Mouse (Mus musculus) large intestine, adult 2 months (tissue): ENCODE data around the gene Atp11b. TPM values are rescaled to one million over a fixed set of nuclear protein-coding genes. Genes with fewer than 3 reads are reported as not detected.
A peak's percentile ranks its signal among the peaks of the same experiment; 100 is the strongest.

Experiments
- DNase-seq: peaks from one replicate; pipeline ENCODE4 v3.0.0-alpha.2; 2012; ENCODE audit warnings: low read depth, low spot score
- WGBS: fragments of 180-500 bp; shearing (Covaris S2); methylation state at CpG from one replicate; pipeline ENCODE4 v1.1.7; 2018; 5-methylcytosine and 5-hydroxymethylcytosine counted together
- polyA plus RNA-seq: library from polyadenylated mRNA; depleted of rRNA; stranded (reverse); fragments of >200 nt; gene quantifications from 2 replicates; pipeline ENCODE4 v1.2.3, GENCODE M21; 2012; rRNA removed

Atp11b gene
- 54.6 and 66.6 TPM in 2 replicates for polyA plus RNA-seq

GRCm38 (mm10) chr3:35753825-35754767 is at the start of gene Atp11b:
TSS of gene Atp11b (plus strand) at chr3:35754106.
- under 1% methylated on average over 101 of the region's 114 CpGs for WGBS
- peak; percentile 70 for DNase-seq

- 63% methylated on average over 4 of the region's 4 CpGs for WGBS
- DNase-seq = no peak
Measured at GRCm38 (mm10) chr3:35704328-35704613, 49.6 kb upstream of the Atp11b start.

GRCm38 (mm10) chr3:35719531-35720205 is 34.2 kb upstream of the Atp11b start:
- 50% methylated on average over 8 of the region's 8 CpGs for whole genome bisulfite sequencing

GRCm38 (mm10) chr3:35720801-35721200 is 33.1 kb upstream of the Atp11b start:
- WGBS = 19% methylated on average over 3 of the region's 3 CpGs
- peak; percentile 95 for DNase-seq

More at GRCm38 (mm10) chr3:35719531-35720205, 34.2 kb upstream of the Atp11b start:
- no peak for DNase-seq

GRCm38 (mm10) chr3:35721818-35722446 is 32.0 kb upstream of the Atp11b start:
- DNase-seq = no peak
- WGBS = 43% methylated on average over 4 of the region's 4 CpGs

GRCm38 (mm10) chr3:35722811-35723210 is 31.1 kb upstream of the Atp11b start:
- no peak for DNase-seq
- WGBS = 80% methylated on average over 7 of the region's 7 CpGs

- WGBS = 35% methylated on average over 9 of the region's 9 CpGs
- DNase-seq = no peak
Measured at GRCm38 (mm10) chr3:35723586-35724322, 30.2 kb upstream of the Atp11b start.

- 47% methylated on average over 7 of the region's 7 CpGs for WGBS
Measured at GRCm38 (mm10) chr3:35725096-35725495, 28.8 kb upstream of the Atp11b start.

GRCm38 (mm10) chr3:35726936-35727335 is 27.0 kb upstream of the Atp11b start:
- 33% methylated on average over 1 of the region's 1 CpGs for WGBS

More at GRCm38 (mm10) chr3:35725096-35725495, 28.8 kb upstream of the Atp11b start:
- no peak for DNase-seq

GRCm38 (mm10) chr3:35729490-35729889 is 24.4 kb upstream of the Atp11b start:
- no peak for DNase-seq
- 24% methylated on average over 6 of the region's 6 CpGs for WGBS

More at GRCm38 (mm10) chr3:35726936-35727335, 27.0 kb upstream of the Atp11b start:
- DNase-seq = no peak

- DNase-seq = no peak
Measured at GRCm38 (mm10) chr3:35731981-35732777, 21.7 kb upstream of the Atp11b start.

GRCm38 (mm10) chr3:35732778-35733147 is 21.1 kb upstream of the Atp11b start:
- no peak for DNase-seq

More at GRCm38 (mm10) chr3:35731981-35732777, 21.7 kb upstream of the Atp11b start:
- 76% methylated on average over 10 of the region's 10 CpGs for WGBS

GRCm38 (mm10) chr3:35734509-35734908 is 19.4 kb upstream of the Atp11b start:
- DNase-seq = no peak
- 86% methylated on average over 4 of the region's 4 CpGs for WGBS

- DNase-seq = no peak
- 87% methylated on average over 3 of the region's 3 CpGs for WGBS
Measured at GRCm38 (mm10) chr3:35738071-35738470, 15.8 kb upstream of the Atp11b start.

GRCm38 (mm10) chr3:35745010-35745409 is 8.9 kb upstream of the Atp11b start:
- no peak for DNase-seq
- WGBS = 19% methylated on average over 4 of the region's 4 CpGs

- no peak for DNase-seq
- WGBS = 18% methylated on average over 9 of the region's 9 CpGs
Measured at GRCm38 (mm10) chr3:35746840-35747456, 7.0 kb upstream of the Atp11b start.

- DNase-seq = no peak
- 63% methylated on average over 5 of the region's 5 CpGs for WGBS
Measured at GRCm38 (mm10) chr3:35750286-35750685, 3.6 kb upstream of the Atp11b start.

GRCm38 (mm10) chr3:35751724-35752123 is 2.2 kb upstream of the Atp11b start:
- WGBS = 82% methylated on average over 2 of the region's 2 CpGs
- DNase-seq = no peak
